Mouse (Mus musculus) spleen, adult 2 months (tissue): ENCODE measurements around the gene Apol7a.

Experiments
- CTCF ChIP-seq: fragments of 200-500 bp; IDR thresholded peaks from 2 replicates; pipeline ENCODE4 v1.5.1; 2011; ENCODE audit warnings: mild to moderate bottlenecking, inconsistent platforms; ENCODE audit not compliant: insufficient read depth, insufficient read length, insufficient replicate concordance; ENCODE audit errors: extremely low read depth
- POLR2A ChIP-seq: fragments of 200-500 bp; IDR thresholded peaks from 2 replicates; pipeline ENCODE4 v1.6.1; 2011; ENCODE audit warnings: low read depth, low read length, inconsistent platforms

DNA sequence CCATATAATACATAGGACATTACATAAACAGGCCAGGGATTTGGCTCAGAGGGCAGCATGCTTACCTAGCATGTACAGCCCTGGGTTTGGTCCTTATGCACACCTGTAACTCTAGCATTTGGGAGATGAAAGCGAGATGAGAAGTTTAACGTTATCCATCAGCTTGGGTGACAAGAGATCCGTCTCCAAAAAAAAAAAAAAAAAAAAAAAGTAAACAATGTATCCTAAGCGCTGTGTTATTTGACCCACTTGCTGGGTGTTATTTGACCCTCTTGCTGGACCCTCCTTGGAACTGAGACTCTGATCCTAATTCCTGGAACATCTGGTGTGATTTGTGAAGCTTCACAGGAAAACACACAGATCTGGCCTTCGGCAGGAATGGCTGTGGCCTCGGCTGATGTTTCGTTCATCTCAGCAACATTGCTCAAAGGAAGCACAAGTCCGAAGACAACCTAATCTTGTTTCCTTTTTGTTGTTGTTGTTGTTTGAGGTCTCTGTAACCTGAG is 59.9 kb downstream of the Apol7a start:
- no peak for TF ChIP-seq POLR2A
- TF ChIP-seq CTCF: no peak
